Comparison of ENCODE assay signal across 33 mouse cellular contexts in genomic region chr8:93952511-93952910, GRCm38 (mm10).
DNase-seq lines count a peak whose midpoint lies in the region; ATAC-seq and TF ChIP-seq lines count a peak whose summit lies in the region.
"Had no signal": no experiment of that assay in that cellular context is flagged by ENCODE, and none has a peak within 500 bp of the region (broad histone marks: within the 10 kb centered on the region; RNA-seq: fewer than 3 reads in every experiment).

No protein-coding gene starts in this region.

- DNase-seq in gastrocnemius, postnatal 14 days = peak; percentile 3
- DNase-seq in gastrocnemius, adult 18-20 months (ENCODE audit: low spot score) = no peak
- DNase-seq in lung, embryonic 14.5 days = no peak
- DNase-seq in lung, postnatal 4 days = no peak
- DNase-seq in R1 (ENCODE audit: low read depth, low spot score) = peak; percentile 61
- DNase-seq in brain, embryonic 14.5 days (ENCODE audit: low read depth) = no peak
- no peak for DNase-seq in left cerebral cortex, postnatal 36 days (ENCODE audit: low spot score in 2 of 2)
- DNase-seq: adrenal gland, adult 8-10 months; B cell, adult 2 months; cerebellum, adult 11 months; cerebellum, adult 9-10 months; embryo, embryonic 11 days; gastrocnemius, postnatal 10 days; heart, postnatal 14 days; kidney, adult 9 months; kidney, postnatal 14 days; liver; lung, adult 2 months; lung, postnatal 14 days; right cerebral cortex, postnatal 4 days; thymus, adult 18-20 months; thymus, postnatal 36 days had no signal

- H3K36me3 ChIP-seq in lung, embryonic 14.5 days (ENCODE audit: insufficient read depth) = no peaks in the 10 kb centered on the region
- H3K36me3 ChIP-seq: intestine, embryonic 15.5 days had no signal

- WGBS in lung, embryonic 14.5 days = 77% methylated on average over 9 of the region's 9 CpGs

- ATAC-seq in lung, embryonic 14.5 days (ENCODE audit: insufficient read depth) = no peak
- ATAC-seq: hindbrain, embryonic 16.5 days; intestine, embryonic 15.5 days; midbrain, embryonic 15.5 days; Patski had no signal

- H3K27me3 ChIP-seq in lung, embryonic 14.5 days (ENCODE audit: insufficient read depth, low read length) = no peaks in the 10 kb centered on the region
- H3K27me3 ChIP-seq: embryonic facial prominence, embryonic 12.5 days; intestine, embryonic 15.5 days; midbrain, embryonic 15.5 days; neural tube, embryonic 12.5 days had no signal

- no peaks in the 10 kb centered on the region for H3K4me1 ChIP-seq in lung, embryonic 14.5 days (ENCODE audit: insufficient read depth)
- H3K4me1 ChIP-seq: embryonic facial prominence, embryonic 12.5 days; hindbrain, embryonic 10.5 days; intestine, embryonic 15.5 days; midbrain, embryonic 10.5 days; midbrain, embryonic 15.5 days; neural tube, embryonic 12.5 days had no signal

- no peaks in the 10 kb centered on the region for H3K9me3 ChIP-seq in lung, embryonic 14.5 days (ENCODE audit: low read depth, low read length)
- H3K9me3 ChIP-seq: embryonic facial prominence, embryonic 12.5 days; hindbrain, embryonic 10.5 days; intestine, embryonic 15.5 days; midbrain, embryonic 10.5 days; midbrain, embryonic 15.5 days; neural tube, embryonic 12.5 days had no signal

- TF ChIP-seq CTCF in lung, embryonic 14.5 days (IDR thresholded peaks at IDR 0.05; ENCODE audit: low read depth) = 0 out of 2 replicates have a peak, but pooled peaks have one; percentile 5
- peak; percentile 18; the same call in 1 of the 2 replicates for TF ChIP-seq CTCF in brain, embryonic 14.5 days (IDR thresholded peaks at IDR 0.05; ENCODE audit: borderline replicate concordance, extremely low read depth, insufficient read depth, insufficient read length)

- H3K4me2 ChIP-seq in lung, embryonic 14.5 days = no peak overlapping the region
- H3K4me2 ChIP-seq: embryonic facial prominence, embryonic 12.5 days; intestine, embryonic 15.5 days; midbrain, embryonic 15.5 days; neural tube, embryonic 12.5 days had no signal

- no peak overlapping the region for H3K9ac ChIP-seq in lung, embryonic 14.5 days
- H3K9ac ChIP-seq: embryonic facial prominence, embryonic 12.5 days; intestine, embryonic 15.5 days; liver, embryonic 14.5 days; midbrain, embryonic 15.5 days; neural tube, embryonic 12.5 days had no signal

- H3K27ac ChIP-seq in lung, embryonic 14.5 days (ENCODE audit: low read depth) = no peak overlapping the region
- H3K27ac ChIP-seq: embryonic facial prominence, embryonic 12.5 days; hindbrain, embryonic 10.5 days; intestine, embryonic 15.5 days; liver, embryonic 14.5 days; midbrain, embryonic 10.5 days; midbrain, embryonic 15.5 days; neural tube, embryonic 12.5 days; stomach, postnatal 0 days had no signal

- no peak overlapping the region for H3K4me3 ChIP-seq in lung, embryonic 14.5 days (ENCODE audit: low read depth, low read length)
- H3K4me3 ChIP-seq: embryonic facial prominence, embryonic 12.5 days; hindbrain, embryonic 10.5 days; intestine, embryonic 15.5 days; midbrain, embryonic 10.5 days; midbrain, embryonic 15.5 days; myocyte; neural tube, embryonic 12.5 days had no signal

- TF ChIP-seq POLR2A in brain, embryonic 14.5 days (IDR thresholded peaks at IDR 0.05; ENCODE audit: borderline replicate concordance, extremely low read depth, insufficient read depth, insufficient read length, poor library complexity, severe bottlenecking) = no peak

- intact Hi-C loops in gastrocnemius, postnatal 14 days (cut with DNase I; ENCODE audit: low total_unique reads) = no loop called here
- intact Hi-C loops in left cerebral cortex, postnatal 36 days (cut with DNase I) = no loop called here

Comparison
In these comparisons a context has a peak if more than half of its experiments do, and no peak if none do; other contexts are left out.
1. DNase-seq: peak in gastrocnemius, postnatal 14 days (single experiment) and R1 (single experiment); none in gastrocnemius, adult 18-20 months (single experiment), lung, embryonic 14.5 days (single experiment), lung, postnatal 4 days (0 of 2), brain, embryonic 14.5 days (single experiment) and left cerebral cortex, postnatal 36 days (0 of 2).